Mouse (Mus musculus) C3H10T1/2 (cell line): ENCODE data around the gene Cpz. TPM values are rescaled to one million over a fixed set of nuclear protein-coding genes. Genes with fewer than 3 reads are reported as not detected.

Experiments
- polyA plus RNA-seq, 2 experiments: library from polyadenylated mRNA; unstranded; fragments of >200 nt; fragmentation: generic; extraction: Trizol; gene quantifications; one replicate each; pipeline ENCODE4 v1.2.1; 2012; ENCODE audit warnings: missing spikeins in 2 of 2

The Cpz gene
- polyA plus RNA-seq, result under 1 TPM; 0.09 to 0.52 TPM

DNA sequence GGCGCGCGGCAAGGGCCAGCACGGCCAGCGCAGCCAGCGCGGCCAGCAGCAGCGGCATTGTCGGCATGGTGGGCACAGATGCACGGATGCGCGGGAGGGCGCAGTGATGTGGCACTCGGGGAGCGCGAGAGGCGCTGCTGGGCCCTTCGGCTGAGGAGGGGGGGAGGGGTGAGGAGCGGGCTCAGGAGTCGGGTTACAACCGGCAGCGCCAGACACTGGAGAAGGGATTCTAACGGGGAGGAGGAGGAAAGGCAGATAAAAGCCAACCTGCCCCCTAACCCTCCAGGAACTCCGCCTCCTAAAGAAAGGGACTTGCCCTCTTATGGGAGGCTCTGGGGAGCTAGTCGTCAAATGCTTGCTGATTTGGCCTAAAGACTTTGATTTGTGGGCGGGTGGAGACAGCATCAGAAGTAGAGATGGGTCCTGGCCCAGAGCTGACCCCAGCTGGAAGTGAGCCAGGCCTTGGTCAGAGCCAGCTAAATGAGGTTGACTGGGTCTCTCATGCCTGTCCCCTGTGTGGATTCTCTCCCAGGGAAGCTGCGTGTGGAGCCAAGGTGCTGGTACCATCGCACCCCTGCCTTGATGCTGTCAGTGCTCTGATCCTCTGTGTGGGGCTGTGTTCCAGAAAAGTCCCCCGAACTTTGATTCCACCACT lies at the start of gene Cpz:
TSS of gene Cpz (minus strand) at position 230 of the 655 bp plus-strand sequence.

DNA sequence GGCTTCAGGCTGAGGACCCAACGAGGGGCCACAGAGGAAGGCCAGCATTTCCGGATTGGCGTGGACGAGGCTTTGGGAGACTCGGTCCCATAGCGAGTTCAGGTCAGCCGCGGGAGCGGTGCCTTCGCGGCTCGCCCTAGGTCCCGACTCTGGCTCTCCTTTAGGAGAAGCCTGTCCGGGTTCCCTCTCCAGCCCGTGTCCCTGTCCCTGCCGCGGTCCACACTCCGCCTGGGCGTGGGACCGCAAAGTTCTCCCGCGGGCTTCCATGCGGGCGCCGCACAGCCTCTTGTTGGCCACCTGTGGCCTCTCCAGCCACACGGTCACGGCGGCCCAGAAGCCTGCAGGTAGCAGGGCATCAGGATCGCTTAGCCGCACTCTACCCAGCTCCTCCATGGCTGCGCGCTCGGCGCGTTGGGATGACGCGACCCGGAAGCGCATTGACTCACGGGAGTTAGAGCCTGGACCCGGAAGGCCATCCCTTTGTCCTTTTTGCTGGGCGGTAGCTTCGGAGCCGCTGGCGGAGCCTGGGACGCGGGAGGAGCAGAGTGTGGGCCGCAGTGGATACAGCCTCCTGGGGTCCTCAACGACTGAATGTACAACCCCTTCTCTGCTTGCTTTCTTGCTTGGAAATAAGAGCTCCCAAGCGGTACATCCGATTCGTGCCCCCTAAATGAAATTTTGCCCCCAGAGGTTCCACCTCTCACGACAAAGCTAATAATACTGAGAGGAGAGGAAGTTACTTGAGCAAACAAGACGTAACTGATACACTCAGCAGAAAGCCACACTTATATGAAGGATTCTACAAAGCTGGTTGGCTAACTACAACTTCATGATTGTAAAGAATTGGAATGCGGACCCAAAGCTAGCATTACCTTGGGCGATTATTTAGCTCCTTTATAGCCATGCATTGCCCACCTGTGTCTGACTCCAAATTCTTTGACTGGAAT lies 49.4 kb upstream of the Cpz start, which contains the start of gene Trmt44:
TSS of gene Trmt44 (minus strand) at position 418 of the 947 bp plus-strand sequence.

Other genes with a start within 250 kb of the Cpz start
- not detected for gene Adra2c, start 247.4 kb downstream of the Cpz start, polyA plus RNA-seq
- gene Hmx1, start 136.6 kb downstream of the Cpz start, polyA plus RNA-seq, result not detected
- 1 to 10 TPM; 3.3 to 5.2 TPM for gene Trmt44, start 49.4 kb upstream of the Cpz start, polyA plus RNA-seq
- 10 to 100 TPM in 1 of 2 experiments, 1 to 10 TPM in 1; 2.3 to 16.5 TPM for gene Acox3, start 57.3 kb upstream of the Cpz start, polyA plus RNA-seq
- 10 to 100 TPM in 1 of 2 experiments, 1 to 10 TPM in 1; 2.1 to 25.1 TPM for gene Htra3, start 154.1 kb upstream of the Cpz start, polyA plus RNA-seq
- under 1 TPM; 0.07 to 0.14 TPM for gene Sh3tc1, start 214.3 kb upstream of the Cpz start, polyA plus RNA-seq
- not detected for gene Ablim2, start 232.2 kb upstream of the Cpz start, polyA plus RNA-seq